Mouse (Mus musculus): ENCODE measurements around the gene Mllt6. TPM values are rescaled to one million over a fixed set of nuclear protein-coding genes. Genes with fewer than 3 reads are reported as not detected.

Gene Mllt6
- polyA plus RNA-seq, 1 experiment = 78.5 TPM

DNA sequence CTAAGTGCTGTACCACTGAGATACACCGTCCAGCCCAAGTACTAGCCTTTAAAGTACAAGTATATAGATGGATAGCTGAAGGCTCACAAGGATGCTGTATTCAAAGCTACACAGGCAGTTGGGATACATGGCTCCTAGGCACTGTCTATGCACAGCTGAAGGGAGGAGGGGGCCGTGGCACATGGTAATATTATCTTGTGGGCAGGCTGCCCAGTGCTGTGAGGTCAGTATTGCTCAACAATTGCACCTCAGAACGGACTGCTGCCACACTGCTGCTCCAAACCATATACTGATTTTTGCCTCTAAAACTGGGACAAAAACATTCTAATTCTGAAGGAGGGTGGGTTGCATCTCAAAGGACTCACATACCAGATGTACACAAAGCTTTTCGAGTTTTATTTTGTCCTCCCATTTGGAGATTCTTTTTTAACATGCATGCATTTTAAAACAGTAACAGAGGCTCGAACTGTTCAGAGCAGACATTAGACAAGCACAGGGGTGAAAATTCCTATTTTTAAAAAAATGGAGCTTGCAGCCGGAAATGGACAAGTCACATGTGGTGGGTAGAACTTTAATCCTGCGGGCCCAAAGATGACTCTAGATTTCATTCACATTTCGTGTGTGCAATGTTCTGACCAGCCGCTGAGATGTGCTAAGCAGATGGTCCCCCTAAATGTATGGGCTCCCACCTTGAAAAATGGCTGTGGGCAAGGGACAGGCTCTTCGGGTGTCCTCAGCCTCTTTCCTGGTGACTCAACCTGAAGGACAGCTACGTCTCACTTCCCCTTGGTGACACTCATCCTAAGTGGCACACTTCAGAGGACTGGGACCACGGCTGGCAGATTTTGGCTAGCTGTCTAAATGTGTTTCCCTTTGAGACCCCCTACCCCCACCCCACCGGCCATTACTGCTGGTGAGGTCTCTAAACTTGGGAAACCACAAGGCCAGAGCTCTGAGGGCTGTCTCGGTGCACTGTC lies 51.9 kb downstream of the Mllt6 start:
- no peak overlapping the region for H3K4me3 ChIP-seq (ENCODE audit: insufficient read depth, low read length)
- H3K4me1 ChIP-seq (ENCODE audit: control insufficient read depth, insufficient read depth, low read length) = no peaks in the 10 kb centered on the region
- no peak for TF ChIP-seq POLR2A (IDR thresholded peaks at IDR 0.05; ENCODE audit: extremely low read depth, insufficient read depth, low read length)
- TF ChIP-seq CTCF (IDR thresholded peaks at IDR 0.05; ENCODE audit: extremely low read depth, insufficient read depth, low read length) = no peak
- 0 out of 2 replicates have a peak overlapping the region, but pooled peaks have one; percentile 55 for H3K27ac ChIP-seq (ENCODE audit: insufficient read depth, low read length)

DNA sequence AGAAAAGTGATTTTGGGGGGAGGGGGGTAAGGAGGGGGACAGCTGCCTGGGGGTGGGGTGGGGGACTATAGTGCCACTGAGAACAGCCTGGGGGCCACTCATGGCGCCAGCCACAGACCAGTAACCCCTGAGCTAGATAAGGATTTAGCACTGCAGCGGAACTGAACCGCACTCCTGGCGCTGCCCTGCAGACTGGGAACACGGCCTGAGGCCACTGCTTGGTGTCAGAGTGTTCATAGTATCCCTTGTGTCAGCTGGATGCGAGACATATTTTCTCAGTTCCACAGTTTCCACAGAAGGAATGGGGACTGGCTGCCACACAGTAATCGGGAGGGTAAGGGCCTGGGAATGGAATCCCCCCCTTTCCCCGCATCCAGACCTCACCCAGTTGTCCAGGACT lies 52.8 kb downstream of the Mllt6 start:
- Histone ChIP-seq H3K4me3 (ENCODE audit: insufficient read depth, low read length) (no peak overlapping the region), H3K27ac (ENCODE audit: insufficient read depth, low read length) (no peak overlapping the region), H3K4me1 (ENCODE audit: control insufficient read depth, insufficient read depth, low read length) (no peaks in the 10 kb centered on the region)
- TF ChIP-seq POLR2A (IDR thresholded peaks at IDR 0.05; ENCODE audit: extremely low read depth, insufficient read depth, low read length) = no peak
- TF ChIP-seq CTCF (IDR thresholded peaks at IDR 0.05; ENCODE audit: extremely low read depth, insufficient read depth, low read length) = no peak

GRCm38 (mm10) chr11:97717369-97718280 lies 54.4 kb downstream of the Mllt6 start:
- TF ChIP-seq CTCF (IDR thresholded peaks at IDR 0.05; ENCODE audit: extremely low read depth, insufficient read depth, low read length) (no peak), POLR2A (IDR thresholded peaks at IDR 0.05; ENCODE audit: extremely low read depth, insufficient read depth, low read length) (no peak)
- Histone ChIP-seq H3K4me1 (ENCODE audit: control insufficient read depth, insufficient read depth, low read length) (no peaks in the 10 kb centered on the region), H3K4me3 (ENCODE audit: insufficient read depth, low read length) (no peak overlapping the region), H3K27ac (ENCODE audit: insufficient read depth, low read length) (no peak overlapping the region)

DNA sequence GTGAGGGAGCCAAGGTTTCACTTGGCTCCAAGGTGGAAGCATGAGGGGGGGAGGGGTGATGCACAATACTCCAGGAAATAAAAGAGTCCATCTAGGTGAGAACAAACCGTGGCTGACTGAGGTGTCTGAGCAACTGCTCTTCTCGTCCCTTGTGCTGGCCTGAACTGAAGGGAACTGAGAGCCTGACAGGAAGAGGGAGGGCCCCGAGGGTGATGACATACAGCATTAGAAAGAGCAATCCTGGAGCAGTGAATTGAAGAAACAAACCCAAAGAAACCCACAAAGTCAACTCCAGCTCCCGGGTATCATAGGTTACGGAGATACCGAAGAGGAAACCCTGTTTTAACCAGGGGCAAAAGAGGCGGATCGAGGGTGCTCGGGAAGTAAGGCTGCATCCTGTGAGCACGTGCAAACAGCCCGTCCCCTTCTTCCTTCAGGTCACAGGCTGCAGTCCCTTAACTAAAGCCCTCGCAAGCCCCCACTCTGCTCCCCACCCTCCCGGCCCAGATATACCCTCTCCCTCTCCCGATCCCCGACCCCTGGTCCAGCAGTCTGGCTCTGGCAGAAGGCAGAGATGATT lies 55.2 kb downstream of the Mllt6 start:
- TF ChIP-seq POLR2A (IDR thresholded peaks at IDR 0.05; ENCODE audit: extremely low read depth, insufficient read depth, low read length) (no peak), CTCF (IDR thresholded peaks at IDR 0.05; ENCODE audit: extremely low read depth, insufficient read depth, low read length) (no peak)
- no peaks in the 10 kb centered on the region for H3K4me1 ChIP-seq (ENCODE audit: control insufficient read depth, insufficient read depth, low read length)
- no peak overlapping the region for H3K27ac ChIP-seq (ENCODE audit: insufficient read depth, low read length)
- no peak overlapping the region for H3K4me3 ChIP-seq (ENCODE audit: insufficient read depth, low read length)

GRCm38 (mm10) chr11:97719041-97719440 lies 55.8 kb downstream of the Mllt6 start:
- Histone ChIP-seq H3K4me1 (ENCODE audit: control insufficient read depth, insufficient read depth, low read length) (no peaks in the 10 kb centered on the region), H3K4me3 (ENCODE audit: insufficient read depth, low read length) (no peak overlapping the region), H3K27ac (ENCODE audit: insufficient read depth, low read length) (no peak overlapping the region)
- TF ChIP-seq POLR2A (IDR thresholded peaks at IDR 0.05; ENCODE audit: extremely low read depth, insufficient read depth, low read length) (no peak), CTCF (IDR thresholded peaks at IDR 0.05; ENCODE audit: extremely low read depth, insufficient read depth, low read length) (no peak)

GRCm38 (mm10) chr11:97721338-97721737 lies 58.1 kb downstream of the Mllt6 start:
- Histone ChIP-seq H3K27ac (ENCODE audit: insufficient read depth, low read length) (no peak overlapping the region), H3K4me3 (ENCODE audit: insufficient read depth, low read length) (no peak overlapping the region), H3K4me1 (ENCODE audit: control insufficient read depth, insufficient read depth, low read length) (no peaks in the 10 kb centered on the region)
- TF ChIP-seq POLR2A (IDR thresholded peaks at IDR 0.05; ENCODE audit: extremely low read depth, insufficient read depth, low read length) (no peak), CTCF (IDR thresholded peaks at IDR 0.05; ENCODE audit: extremely low read depth, insufficient read depth, low read length) (no peak)

GRCm38 (mm10) chr11:97723709-97724108 lies 60.5 kb downstream of the Mllt6 start:
- TF ChIP-seq POLR2A (IDR thresholded peaks at IDR 0.05; ENCODE audit: extremely low read depth, insufficient read depth, low read length) = no peak
- no peak for TF ChIP-seq CTCF (IDR thresholded peaks at IDR 0.05; ENCODE audit: extremely low read depth, insufficient read depth, low read length)
- H3K27ac ChIP-seq (ENCODE audit: insufficient read depth, low read length) = no peak overlapping the region
- H3K4me1 ChIP-seq (ENCODE audit: control insufficient read depth, insufficient read depth, low read length) = no peaks in the 10 kb centered on the region
- no peak overlapping the region for H3K4me3 ChIP-seq (ENCODE audit: insufficient read depth, low read length)

GRCm38 (mm10) chr11:97728311-97728710 lies 65.1 kb downstream of the Mllt6 start:
- Histone ChIP-seq H3K27ac (ENCODE audit: insufficient read depth, low read length) (no peak overlapping the region), H3K4me1 (ENCODE audit: control insufficient read depth, insufficient read depth, low read length) (no peaks in the 10 kb centered on the region), H3K4me3 (ENCODE audit: insufficient read depth, low read length) (no peak overlapping the region)
- TF ChIP-seq CTCF (IDR thresholded peaks at IDR 0.05; ENCODE audit: extremely low read depth, insufficient read depth, low read length) = no peak
- TF ChIP-seq POLR2A (IDR thresholded peaks at IDR 0.05; ENCODE audit: extremely low read depth, insufficient read depth, low read length) = no peak

DNA sequence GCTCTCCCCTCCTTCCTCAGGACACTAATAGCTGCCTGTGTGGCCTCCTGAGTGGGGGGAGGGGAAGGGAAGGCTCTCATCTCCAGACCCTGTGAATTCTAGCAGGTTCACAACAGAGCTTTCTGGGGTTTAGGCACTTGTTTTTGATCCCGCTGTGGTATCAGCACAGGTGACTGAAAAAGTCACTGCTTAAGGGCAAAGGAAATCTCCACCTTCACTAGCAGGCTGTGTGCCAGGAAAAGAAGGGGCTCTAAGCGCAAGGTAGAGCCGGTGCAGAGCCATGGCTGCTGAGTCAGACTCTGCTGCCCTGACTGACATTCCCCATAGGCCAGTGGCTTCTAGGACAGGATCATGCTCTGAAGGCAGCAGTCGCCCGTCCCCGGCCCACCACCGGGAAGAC lies 65.5 kb downstream of the Mllt6 start:
- Histone ChIP-seq H3K27ac (ENCODE audit: insufficient read depth, low read length) (no peak overlapping the region), H3K4me1 (ENCODE audit: control insufficient read depth, insufficient read depth, low read length) (no peaks in the 10 kb centered on the region), H3K4me3 (ENCODE audit: insufficient read depth, low read length) (no peak overlapping the region)
- no peak for TF ChIP-seq POLR2A (IDR thresholded peaks at IDR 0.05; ENCODE audit: extremely low read depth, insufficient read depth, low read length)
- TF ChIP-seq CTCF (IDR thresholded peaks at IDR 0.05; ENCODE audit: extremely low read depth, insufficient read depth, low read length) = no peak

Data from cortical plate, adult 2 months (tissue).